Mouse (Mus musculus) retina, embryonic 14.5 days (tissue): ENCODE results near the gene Dnah12.
A peak's percentile ranks its signal among the peaks of the same experiment; 100 is the strongest.
"Not testable (repeated sequence)": the region's sequence is repeated elsewhere in the genome, so short reads cannot be mapped to it uniquely, and the experiment has no call there.

Experiments
- DNase-seq: peaks from one replicate; pipeline ENCODE4 v3.0.0-alpha.2; 2015; ENCODE audit warnings: low spot score

Dnah12 gene

GRCm38 (mm10) chr14:26719696-26720095 lies 26.6 kb downstream of the Dnah12 start:
- not testable (repeated sequence) for DNase-seq

DNA sequence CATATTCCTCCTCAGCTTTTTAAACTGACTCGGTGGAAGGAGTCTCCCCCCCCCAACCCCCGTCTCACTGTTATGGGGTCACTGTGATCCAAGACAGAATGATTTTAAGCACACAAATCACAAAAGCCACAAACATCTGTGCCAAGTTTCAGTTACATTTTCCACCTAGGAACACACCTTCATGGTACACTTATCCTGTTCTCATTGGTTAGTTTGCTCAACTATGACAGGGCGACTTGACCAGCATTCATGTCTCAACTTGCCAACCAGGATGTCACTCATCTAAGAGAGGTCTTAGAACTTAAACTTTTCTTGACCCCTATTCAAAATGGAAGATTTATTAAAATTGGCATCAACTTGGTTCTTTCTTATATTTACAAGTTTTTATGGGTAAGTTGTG lies 31.8 kb downstream of the Dnah12 start:
- DNase-seq, result no peak

DNA sequence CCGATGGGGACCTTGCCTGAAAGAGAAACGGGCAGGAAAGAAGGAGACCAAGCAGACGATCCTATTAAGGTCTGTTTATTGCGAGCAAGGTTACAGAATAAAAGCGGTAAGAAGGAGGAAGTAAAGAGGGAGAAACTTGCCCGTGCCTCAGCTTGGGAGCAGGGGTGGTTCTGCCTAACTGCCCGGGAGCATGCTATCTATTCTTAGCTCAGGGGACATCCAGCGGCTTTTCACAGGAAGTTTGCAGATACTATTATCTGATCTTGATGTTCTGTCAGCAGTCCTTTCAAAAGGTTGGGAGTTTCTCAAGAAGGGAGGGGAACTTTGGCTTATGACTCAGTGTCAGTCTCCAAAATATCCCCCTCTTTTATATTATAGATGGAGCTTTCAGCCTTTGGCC lies 65.5 kb downstream of the Dnah12 start:
- DNase-seq, result no peak

DNA sequence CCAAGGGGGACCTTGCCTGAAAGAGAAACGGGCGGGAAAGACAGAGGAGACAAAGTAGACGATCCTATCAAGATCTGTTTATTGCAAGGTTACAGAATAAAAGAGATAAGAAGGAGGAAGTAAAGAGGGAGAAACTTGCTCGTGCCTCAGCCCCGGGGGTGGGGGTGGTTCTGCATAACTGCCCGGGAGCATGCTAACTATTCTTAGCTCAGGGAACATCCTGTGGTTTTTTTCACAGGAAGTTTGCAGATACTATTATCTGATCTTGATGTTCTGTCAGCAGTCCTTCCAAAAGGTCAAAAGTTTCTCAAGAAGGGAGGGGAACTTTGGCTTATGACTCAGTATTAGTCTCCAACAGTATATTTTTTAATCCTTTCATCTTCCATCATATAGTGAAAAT lies 71.8 kb downstream of the Dnah12 start:
- DNase-seq, result no peak

GRCm38 (mm10) chr14:26768195-26768594 lies 75.1 kb downstream of the Dnah12 start:
- no peak for DNase-seq

GRCm38 (mm10) chr14:26773536-26773935 lies 80.5 kb downstream of the Dnah12 start:
- no peak for DNase-seq

GRCm38 (mm10) chr14:26783731-26784130 lies 90.7 kb downstream of the Dnah12 start:
- DNase-seq, result no peak

DNA sequence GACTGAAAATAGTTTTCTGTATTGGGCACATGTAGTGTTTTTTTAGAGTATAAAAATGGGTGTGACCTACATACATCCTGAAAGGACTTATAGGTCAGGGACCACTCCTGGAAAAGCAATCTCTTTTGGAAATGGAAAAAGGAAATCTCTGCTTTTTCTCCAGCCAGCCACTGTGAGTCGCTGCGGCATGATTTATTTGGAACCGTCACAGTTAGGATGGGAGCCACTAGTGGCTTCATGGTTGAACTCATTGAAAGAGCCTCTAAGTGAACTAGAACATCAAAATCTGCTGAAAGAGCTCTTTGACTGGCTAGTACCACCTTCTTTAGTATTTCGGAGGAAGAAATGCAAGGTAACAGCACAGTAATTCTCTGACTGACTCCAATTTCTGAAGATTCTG lies 92.6 kb downstream of the Dnah12 start:
- peak; percentile 38 for DNase-seq

- DNase-seq, result no peak
These were observed 101.4 kb downstream of the Dnah12 start for GRCm38 (mm10) chr14:26794431-26794830.

DNA sequence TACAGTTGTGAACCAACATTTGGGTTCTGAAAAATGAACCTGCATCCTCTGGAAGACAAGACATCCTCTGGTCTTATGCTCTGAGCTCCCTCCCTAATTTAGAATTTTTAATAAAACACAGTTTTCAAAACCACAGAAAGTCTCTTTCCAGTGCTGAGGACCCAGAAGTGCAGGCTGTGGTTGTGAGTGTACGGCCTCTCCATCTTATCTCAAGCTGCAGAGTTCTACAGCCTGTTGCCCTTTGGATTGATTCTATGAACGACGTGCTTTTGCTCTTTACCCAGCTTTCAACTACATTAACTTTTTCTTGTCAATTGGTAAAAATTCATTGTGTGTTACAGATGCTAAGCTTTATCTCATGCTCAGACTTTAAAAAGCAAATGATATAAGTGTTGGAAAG lies 105.3 kb downstream of the Dnah12 start:
- no peak for DNase-seq

DNA sequence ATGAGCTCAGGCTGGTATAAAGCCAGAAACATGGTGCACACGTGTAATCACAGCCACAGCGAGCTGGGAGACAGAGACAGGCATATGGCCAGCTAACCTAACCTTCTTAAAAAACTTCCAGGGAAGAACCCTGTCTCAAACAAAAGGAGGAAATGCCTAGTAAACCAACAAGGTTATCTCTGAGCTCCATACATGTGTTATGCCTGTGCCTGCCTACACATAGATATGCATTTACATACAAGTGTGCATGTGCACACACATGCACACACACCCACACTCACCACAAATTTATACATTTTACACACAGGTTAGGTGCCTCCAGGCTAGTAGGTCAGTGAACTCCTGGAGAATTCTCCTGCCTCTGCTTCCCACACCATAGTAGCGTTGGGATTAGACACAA lies 106.2 kb downstream of the Dnah12 start:
- DNase-seq, result no peak

- no peak for DNase-seq
These were observed 112.4 kb downstream of the Dnah12 start for GRCm38 (mm10) chr14:26805500-26805899.

- DNase-seq, result no peak
These were observed 119.7 kb downstream of the Dnah12 start for GRCm38 (mm10) chr14:26812734-26813133.

DNA sequence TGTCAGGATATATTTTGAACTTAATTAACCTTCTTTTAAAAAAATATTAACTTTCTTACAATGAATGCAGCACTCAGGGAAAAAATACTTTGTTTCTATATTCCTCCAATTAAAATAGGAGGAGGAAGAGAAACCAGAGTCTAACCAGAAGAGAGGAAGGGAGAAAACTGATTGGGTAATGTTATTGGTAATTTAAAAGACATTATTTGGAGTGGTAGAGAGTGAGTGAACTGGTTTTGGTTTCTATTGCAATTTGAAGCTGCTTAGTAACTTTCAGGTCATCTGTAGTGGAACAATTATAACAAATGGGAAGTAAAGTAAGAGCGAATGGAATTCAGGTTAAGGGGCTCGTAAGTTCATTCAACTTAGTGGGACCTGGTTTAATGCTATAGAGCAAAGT lies 120.8 kb downstream of the Dnah12 start:
- DNase-seq, result no peak

DNA sequence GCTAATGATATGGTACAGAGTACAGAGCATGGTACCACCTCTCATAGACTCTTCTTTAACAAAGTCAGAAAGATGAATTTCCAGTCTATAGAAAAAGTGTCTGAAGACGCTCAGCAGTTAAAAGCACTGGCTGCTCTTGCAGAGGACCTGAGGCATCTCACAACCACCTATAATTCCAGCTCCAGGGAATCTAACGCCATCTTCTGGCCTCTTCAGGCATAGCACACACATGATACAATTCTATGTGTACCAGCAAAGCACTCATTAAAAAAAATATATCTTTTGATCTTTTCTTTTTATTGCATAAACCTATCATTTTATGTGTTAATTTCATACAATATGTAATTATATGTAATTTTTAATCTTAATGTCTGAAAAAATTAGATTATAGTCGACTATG lies 121.8 kb downstream of the Dnah12 start:
- DNase-seq, result peak; percentile 3

GRCm38 (mm10) chr14:26816785-26817184 lies 123.7 kb downstream of the Dnah12 start:
- no peak for DNase-seq

- no peak for DNase-seq
These were observed 132.9 kb downstream of the Dnah12 start for GRCm38 (mm10) chr14:26826020-26826419.

GRCm38 (mm10) chr14:26853053-26853452 lies 160.0 kb downstream of the Dnah12 start:
- DNase-seq, result no peak

- DNase-seq, result no peak
These were observed 161.0 kb downstream of the Dnah12 start for GRCm38 (mm10) chr14:26854066-26854465.

GRCm38 (mm10) chr14:26858364-26858763 lies 165.3 kb downstream of the Dnah12 start:
- DNase-seq, result no peak

DNA sequence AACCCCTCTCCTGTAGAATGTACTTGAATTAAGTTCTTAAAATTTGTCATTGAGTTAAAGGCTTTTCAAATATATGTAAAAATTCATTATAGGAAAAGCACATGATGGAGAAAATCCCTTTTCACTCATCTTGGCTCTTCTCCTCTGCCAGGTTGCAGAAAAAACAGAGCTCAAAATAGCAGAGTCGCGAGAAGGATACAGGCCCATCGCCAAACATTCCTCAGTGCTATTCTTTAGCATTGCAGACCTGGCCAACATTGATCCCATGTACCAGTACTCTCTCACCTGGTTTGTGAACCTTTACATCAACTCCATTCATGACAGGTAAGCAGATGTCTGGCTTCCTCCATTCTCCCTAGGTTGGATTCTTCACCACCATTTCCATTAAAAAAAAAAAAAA lies 165.9 kb downstream of the Dnah12 start:
- DNase-seq, result no peak

GRCm38 (mm10) chr14:26867356-26867755 lies 174.3 kb downstream of the Dnah12 start:
- DNase-seq, result no peak

DNA sequence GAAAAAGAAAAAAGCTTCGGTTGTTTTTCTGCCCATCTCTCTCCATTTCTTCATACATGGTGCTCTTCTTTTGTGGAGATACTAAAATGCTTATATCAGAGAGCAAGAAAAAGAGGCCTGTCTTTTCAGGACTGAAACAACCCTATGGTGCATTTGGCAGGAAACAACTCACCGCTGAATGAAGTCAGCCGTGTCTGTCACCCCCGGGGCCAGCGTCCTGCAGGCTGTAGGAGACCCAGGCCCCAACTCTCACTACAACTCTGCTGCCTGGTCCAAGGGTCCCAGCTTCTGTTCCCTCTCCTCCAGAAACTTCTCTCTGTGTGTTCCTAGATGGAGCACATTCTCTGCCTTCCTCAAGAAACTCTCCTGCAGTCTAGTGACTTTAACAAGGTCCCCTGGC lies 175.2 kb downstream of the Dnah12 start:
- no peak for DNase-seq

DNA sequence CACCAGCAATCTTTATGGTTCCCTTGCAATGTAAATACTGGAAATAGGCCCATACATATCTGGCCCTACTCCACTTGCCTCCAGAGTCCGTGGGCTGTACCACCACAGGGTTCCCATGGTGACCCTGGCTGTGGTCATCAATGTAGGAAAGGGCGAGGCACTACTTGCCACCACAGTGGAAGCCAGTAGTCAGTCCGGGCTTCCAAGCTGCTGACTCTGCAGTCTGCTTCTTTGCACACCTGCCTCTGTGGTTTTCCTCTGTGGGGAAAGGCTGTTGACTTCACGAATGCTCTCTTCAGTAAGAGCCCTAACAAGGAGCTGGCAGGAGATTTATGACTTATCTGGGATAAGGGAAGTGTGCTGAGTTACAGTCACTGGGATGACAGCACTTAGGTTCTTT lies 185.7 kb downstream of the Dnah12 start:
- no peak for DNase-seq

- no peak for DNase-seq
These were observed 186.9 kb downstream of the Dnah12 start for GRCm38 (mm10) chr14:26879976-26880375.
